Mouse (Mus musculus): ENCODE results near the gene Farp1. TPM values are rescaled to one million over a fixed set of nuclear protein-coding genes. Genes with fewer than 3 reads are reported as not detected.

Farp1 gene
- polyA plus RNA-seq, 1 experiment, result 28.8 TPM

GRCm38 (mm10) chr14:121264453-121264852 is 229.5 kb downstream of the Farp1 start:
- no peak for DNase-seq
- no peaks in the 10 kb centered on the region for H3K4me1 ChIP-seq (ENCODE audit: control insufficient read depth, insufficient read depth, low read length)
- WGBS, result 62% methylated on average over 6 of the region's 6 CpGs
- H3K4me3 ChIP-seq (ENCODE audit: insufficient read depth, low read depth, low read length), result no peak overlapping the region
- H3K27me3 ChIP-seq (replicated peaks; ENCODE audit: control insufficient read depth, insufficient read depth, low read length), result no peaks in the 10 kb centered on the region
- H3K27ac ChIP-seq (ENCODE audit: insufficient read depth, low read depth, low read length), result no peak overlapping the region
- H3K36me3 ChIP-seq (ENCODE audit: control insufficient read depth, insufficient read depth, low read length), result no peaks in the 10 kb centered on the region
- TF ChIP-seq CTCF (conservative IDR thresholded peaks at IDR 0.05; ENCODE audit: insufficient read depth, insufficient read length, low read depth, low read length), result no peak
- no peak for TF ChIP-seq POLR2A (IDR thresholded peaks at IDR 0.05; ENCODE audit: low read depth, low read length)

GRCm38 (mm10) chr14:121267801-121268200 is 232.8 kb downstream of the Farp1 start:
- no peak for TF ChIP-seq CTCF (conservative IDR thresholded peaks at IDR 0.05; ENCODE audit: insufficient read depth, insufficient read length, low read depth, low read length)
- no peak for TF ChIP-seq POLR2A (IDR thresholded peaks at IDR 0.05; ENCODE audit: low read depth, low read length)
- no peak for DNase-seq
- Histone ChIP-seq H3K27ac (ENCODE audit: insufficient read depth, low read depth, low read length) (no peak overlapping the region), H3K4me1 (ENCODE audit: control insufficient read depth, insufficient read depth, low read length) (no peaks in the 10 kb centered on the region), H3K27me3 (replicated peaks; ENCODE audit: control insufficient read depth, insufficient read depth, low read length) (no peaks in the 10 kb centered on the region), H3K36me3 (ENCODE audit: control insufficient read depth, insufficient read depth, low read length) (no peaks in the 10 kb centered on the region), H3K4me3 (ENCODE audit: insufficient read depth, low read depth, low read length) (no peak overlapping the region)
- WGBS, result 79% methylated on average over 8 of the region's 8 CpGs

GRCm38 (mm10) chr14:121270490-121270889 is 235.5 kb downstream of the Farp1 start:
- no peak for DNase-seq
- TF ChIP-seq CTCF (conservative IDR thresholded peaks at IDR 0.05; ENCODE audit: insufficient read depth, insufficient read length, low read depth, low read length) (no peak), POLR2A (IDR thresholded peaks at IDR 0.05; ENCODE audit: low read depth, low read length) (no peak)
- 79% methylated on average over 6 of the region's 6 CpGs for WGBS
- no peak overlapping the region for H3K4me3 ChIP-seq (ENCODE audit: insufficient read depth, low read depth, low read length)
- H3K27me3 ChIP-seq (replicated peaks; ENCODE audit: control insufficient read depth, insufficient read depth, low read length), result no peaks in the 10 kb centered on the region
- no peak overlapping the region for H3K27ac ChIP-seq (ENCODE audit: insufficient read depth, low read depth, low read length)
- no peaks in the 10 kb centered on the region for H3K36me3 ChIP-seq (ENCODE audit: control insufficient read depth, insufficient read depth, low read length)
- no peaks in the 10 kb centered on the region for H3K4me1 ChIP-seq (ENCODE audit: control insufficient read depth, insufficient read depth, low read length)

- Histone ChIP-seq H3K36me3 (ENCODE audit: control insufficient read depth, insufficient read depth, low read length) (no peaks in the 10 kb centered on the region), H3K4me3 (ENCODE audit: insufficient read depth, low read depth, low read length) (no peak overlapping the region), H3K27ac (ENCODE audit: insufficient read depth, low read depth, low read length) (no peak overlapping the region), H3K4me1 (ENCODE audit: control insufficient read depth, insufficient read depth, low read length) (no peaks in the 10 kb centered on the region), H3K27me3 (replicated peaks; ENCODE audit: control insufficient read depth, insufficient read depth, low read length) (no peaks in the 10 kb centered on the region)
- DNase-seq, result no peak
- 73% methylated on average over 12 of the region's 12 CpGs for WGBS
- TF ChIP-seq CTCF (conservative IDR thresholded peaks at IDR 0.05; ENCODE audit: insufficient read depth, insufficient read length, low read depth, low read length), result no peak
- no peak for TF ChIP-seq POLR2A (IDR thresholded peaks at IDR 0.05; ENCODE audit: low read depth, low read length)
Observed at GRCm38 (mm10) chr14:121274985-121275384, 240.0 kb downstream of the Farp1 start.

GRCm38 (mm10) chr14:121276016-121276415 is 241.0 kb downstream of the Farp1 start:
- H3K4me1 ChIP-seq (ENCODE audit: control insufficient read depth, insufficient read depth, low read length), result no peaks in the 10 kb centered on the region
- H3K36me3 ChIP-seq (ENCODE audit: control insufficient read depth, insufficient read depth, low read length), result no peaks in the 10 kb centered on the region

GRCm38 (mm10) chr14:121279106-121279505 is 244.1 kb downstream of the Farp1 start:
- peak; percentile 84 for DNase-seq
- TF ChIP-seq POLR2A (IDR thresholded peaks at IDR 0.05; ENCODE audit: low read depth, low read length), result no peak
- peak; percentile 94 for TF ChIP-seq CTCF (conservative IDR thresholded peaks at IDR 0.05; ENCODE audit: insufficient read depth, insufficient read length, low read depth, low read length)

More at GRCm38 (mm10) chr14:121276016-121276415, 241.0 kb downstream of the Farp1 start:
- Histone ChIP-seq H3K27ac (ENCODE audit: insufficient read depth, low read depth, low read length) (no peak overlapping the region), H3K27me3 (replicated peaks; ENCODE audit: control insufficient read depth, insufficient read depth, low read length) (no peaks in the 10 kb centered on the region), H3K4me3 (ENCODE audit: insufficient read depth, low read depth, low read length) (no peak overlapping the region)
- TF ChIP-seq CTCF (conservative IDR thresholded peaks at IDR 0.05; ENCODE audit: insufficient read depth, insufficient read length, low read depth, low read length) (no peak), POLR2A (IDR thresholded peaks at IDR 0.05; ENCODE audit: low read depth, low read length) (no peak)
- no peak for DNase-seq
- WGBS, result 63% methylated on average over 10 of the region's 10 CpGs

GRCm38 (mm10) chr14:121280601-121281335 is 245.8 kb downstream of the Farp1 start:
- no peak overlapping the region for H3K4me3 ChIP-seq (ENCODE audit: insufficient read depth, low read depth, low read length)
- H3K36me3 ChIP-seq (ENCODE audit: control insufficient read depth, insufficient read depth, low read length), result no peaks in the 10 kb centered on the region
- no peak for TF ChIP-seq POLR2A (IDR thresholded peaks at IDR 0.05; ENCODE audit: low read depth, low read length)
- TF ChIP-seq CTCF (conservative IDR thresholded peaks at IDR 0.05; ENCODE audit: insufficient read depth, insufficient read length, low read depth, low read length), result no peak
- DNase-seq, result peak; percentile 40
- no peaks in the 10 kb centered on the region for H3K27me3 ChIP-seq (replicated peaks; ENCODE audit: control insufficient read depth, insufficient read depth, low read length)
- no peak overlapping the region for H3K27ac ChIP-seq (ENCODE audit: insufficient read depth, low read depth, low read length)
- 53% methylated on average over 16 of the region's 16 CpGs for WGBS
- no peaks in the 10 kb centered on the region for H3K4me1 ChIP-seq (ENCODE audit: control insufficient read depth, insufficient read depth, low read length)

More at GRCm38 (mm10) chr14:121279106-121279505, 244.1 kb downstream of the Farp1 start:
- no peaks in the 10 kb centered on the region for H3K36me3 ChIP-seq (ENCODE audit: control insufficient read depth, insufficient read depth, low read length)
- WGBS, result 19% methylated on average over 6 of the region's 6 CpGs
- no peak overlapping the region for H3K27ac ChIP-seq (ENCODE audit: insufficient read depth, low read depth, low read length)
- H3K4me1 ChIP-seq (ENCODE audit: control insufficient read depth, insufficient read depth, low read length), result no peaks in the 10 kb centered on the region
- H3K4me3 ChIP-seq (ENCODE audit: insufficient read depth, low read depth, low read length), result no peak overlapping the region
- no peaks in the 10 kb centered on the region for H3K27me3 ChIP-seq (replicated peaks; ENCODE audit: control insufficient read depth, insufficient read depth, low read length)
